In genomic region chr3:150610681-150611101, GRCm38 (mm10) we compare ENCODE assay signal across 9 mouse cellular contexts.
DNase-seq lines count a peak whose midpoint lies in the region; ATAC-seq and TF ChIP-seq lines count a peak whose summit lies in the region.
"Had no signal": no experiment of that assay in that cellular context is flagged by ENCODE, and none has a peak within 500 bp of the region (broad histone marks: within the 10 kb centered on the region; RNA-seq: fewer than 3 reads in every experiment).

No protein-coding gene starts in this region.

- H3K36me3 ChIP-seq in forebrain, embryonic 15.5 days: no peaks in the 10 kb centered on the region
- H3K36me3 ChIP-seq in forebrain, embryonic 12.5 days (replicated peaks): no peaks in the 10 kb centered on the region
- H3K36me3 ChIP-seq in intestine, embryonic 16.5 days (ENCODE audit: control insufficient read depth, insufficient read depth, low read length): no peaks in the 10 kb centered on the region
- no peaks in the 10 kb centered on the region for H3K36me3 ChIP-seq in limb, embryonic 14.5 days (ENCODE audit: control insufficient read depth, insufficient read depth, low read length)

- H3K9me3 ChIP-seq in forebrain, embryonic 15.5 days: no peaks in the 10 kb centered on the region
- no peaks in the 10 kb centered on the region for H3K9me3 ChIP-seq in forebrain, embryonic 12.5 days
- H3K9me3 ChIP-seq in intestine, embryonic 16.5 days (ENCODE audit: control insufficient read depth, low read length): no peaks in the 10 kb centered on the region
- no peaks in the 10 kb centered on the region for H3K9me3 ChIP-seq in limb, embryonic 14.5 days (ENCODE audit: control insufficient read depth, low read length)

- 61% methylated on average over 15 of the region's 15 CpGs for WGBS in forebrain, embryonic 15.5 days
- 81% methylated on average over 15 of the region's 15 CpGs for WGBS in forebrain, embryonic 12.5 days
- 51% methylated on average over 15 of the region's 15 CpGs for WGBS in intestine, embryonic 16.5 days
- WGBS in limb, embryonic 14.5 days: 29% methylated on average over 15 of the region's 15 CpGs

- H3K27me3 ChIP-seq in forebrain, embryonic 15.5 days: no peaks in the 10 kb centered on the region
- H3K27me3 ChIP-seq in forebrain, embryonic 12.5 days: no peaks in the 10 kb centered on the region
- no peaks in the 10 kb centered on the region for H3K27me3 ChIP-seq in intestine, embryonic 16.5 days (replicated peaks; ENCODE audit: control insufficient read depth, insufficient read depth, low read length)
- H3K27me3 ChIP-seq in limb, embryonic 14.5 days (ENCODE audit: control insufficient read depth, insufficient read depth, low read length): no peaks in the 10 kb centered on the region
- H3K27me3 ChIP-seq: CH12.LX had no signal

- H3K27ac ChIP-seq in forebrain, embryonic 15.5 days (replicated peaks): no peak overlapping the region
- no peak overlapping the region for H3K27ac ChIP-seq in forebrain, embryonic 12.5 days
- peak overlapping the region; percentile 33 for H3K27ac ChIP-seq in intestine, embryonic 16.5 days (ENCODE audit: low read length)
- peak overlapping the region; percentile 89 for H3K27ac ChIP-seq in limb, embryonic 14.5 days (replicated peaks; ENCODE audit: low read depth, low read length)

- no peak overlapping the region for H3K4me3 ChIP-seq in forebrain, embryonic 15.5 days
- H3K4me3 ChIP-seq in forebrain, embryonic 12.5 days (replicated peaks): no peak overlapping the region
- H3K4me3 ChIP-seq in intestine, embryonic 16.5 days (ENCODE audit: low read length): no peak overlapping the region
- peak overlapping the region; percentile 31 for H3K4me3 ChIP-seq in limb, embryonic 14.5 days (replicated peaks; ENCODE audit: low read length)

- H3K4me2 ChIP-seq in forebrain, embryonic 15.5 days (replicated peaks): no peak overlapping the region
- H3K4me2 ChIP-seq in forebrain, embryonic 12.5 days: no peak overlapping the region
- 0 out of 2 replicates have a peak overlapping the region, but pooled peaks have one; percentile 7 for H3K4me2 ChIP-seq in intestine, embryonic 16.5 days (ENCODE audit: low read depth, low read length)
- H3K4me2 ChIP-seq in limb, embryonic 14.5 days (replicated peaks; ENCODE audit: low read depth, low read length, severe bottlenecking): peak overlapping the region; percentile 40

- H3K9ac ChIP-seq in forebrain, embryonic 15.5 days (replicated peaks): no peak overlapping the region
- H3K9ac ChIP-seq in forebrain, embryonic 12.5 days: no peak overlapping the region
- H3K9ac ChIP-seq in intestine, embryonic 16.5 days (ENCODE audit: low read depth, low read length): no peak overlapping the region
- H3K9ac ChIP-seq in limb, embryonic 14.5 days (ENCODE audit: low read depth, low read length, severe bottlenecking): peak overlapping the region; percentile 46

- peak; percentile 22 for DNase-seq in cerebellum, adult 9-10 months
- DNase-seq in gastrocnemius, adult 8-10 months (ENCODE audit: low spot score in 2 of 2): peak; percentile 19 to 36
- peak; percentile 88 for DNase-seq in limb, embryonic 14.5 days (ENCODE audit: low spot score)
- DNase-seq in ovary, postnatal 36 days (ENCODE audit: low spot score): peak; percentile 57
- DNase-seq in thymus, postnatal 36 days: no peak

- peak; percentile 72 for ATAC-seq in forebrain, embryonic 15.5 days (replicated peaks)
- no peak for ATAC-seq in forebrain, embryonic 12.5 days (ENCODE audit: low FRiP score)
- ATAC-seq in intestine, embryonic 16.5 days: peak; percentile 81
- ATAC-seq in limb, embryonic 14.5 days (ENCODE audit: low FRiP score, low read depth): peak; percentile 87

- no peaks in the 10 kb centered on the region for H3K4me1 ChIP-seq in forebrain, embryonic 15.5 days
- no peaks in the 10 kb centered on the region for H3K4me1 ChIP-seq in forebrain, embryonic 12.5 days
- H3K4me1 ChIP-seq in intestine, embryonic 16.5 days (ENCODE audit: control insufficient read depth, insufficient read depth, low read length): no peaks in the 10 kb centered on the region
- H3K4me1 ChIP-seq in limb, embryonic 14.5 days (ENCODE audit: control insufficient read depth, insufficient read depth, low read length): peaks cover 4% of the 10 kb centered on the region; the same call in 1 of the 2 replicates

- TF ChIP-seq POLR2A in limb, embryonic 14.5 days (IDR thresholded peaks at IDR 0.05; ENCODE audit: borderline replicate concordance, extremely low read depth, insufficient read depth, insufficient read length): no peak

Comparison
In these comparisons a context has a peak if more than half of its experiments do, and no peak if none do; other contexts are left out.
1. H3K27ac ChIP-seq: peak in intestine, embryonic 16.5 days (single experiment) and limb, embryonic 14.5 days (single experiment); none in forebrain, embryonic 15.5 days (single experiment) and forebrain, embryonic 12.5 days (single experiment).
2. H3K4me2 ChIP-seq: peak in intestine, embryonic 16.5 days (single experiment) and limb, embryonic 14.5 days (single experiment); none in forebrain, embryonic 15.5 days (single experiment) and forebrain, embryonic 12.5 days (single experiment).
3. DNase-seq: peak in cerebellum, adult 9-10 months (single experiment), gastrocnemius, adult 8-10 months (2 of 2), limb, embryonic 14.5 days (single experiment) and ovary, postnatal 36 days (single experiment); none in thymus, postnatal 36 days (0 of 2).